Mouse (Mus musculus): ENCODE data around the gene Mmp14. TPM values are rescaled to one million over a fixed set of nuclear protein-coding genes. Genes with fewer than 3 reads are reported as not detected.
A peak's percentile ranks its signal among the peaks of the same experiment; 100 is the strongest.

The Mmp14 gene
- polyA plus RNA-seq, 1 experiment: 20.3 TPM

DNA sequence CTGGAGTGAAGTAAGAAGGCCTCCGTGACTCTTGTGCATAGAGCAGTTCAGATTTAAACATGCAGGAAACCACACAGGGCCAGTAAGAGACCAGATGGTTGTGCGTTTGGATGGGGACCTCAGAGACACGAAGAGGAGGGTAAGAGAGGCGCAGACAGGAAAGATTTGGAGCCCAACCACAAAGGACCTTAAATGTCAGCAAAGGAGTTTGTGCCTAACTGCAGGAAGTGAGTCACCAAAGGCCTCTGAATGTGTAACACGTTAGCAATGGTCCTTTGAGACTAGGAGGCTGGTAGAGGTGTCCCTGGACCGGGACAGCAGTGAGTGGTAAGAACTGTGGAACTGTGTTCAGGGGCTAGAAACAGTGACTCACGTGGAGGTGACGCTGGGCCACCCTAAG lies 50.0 kb downstream of the Mmp14 start:
- TF ChIP-seq GATA1 (IDR thresholded peaks at IDR 0.05; ENCODE audit: borderline replicate concordance, low read length): no peak
- no peak for TF ChIP-seq FLI1 (IDR thresholded peaks at IDR 0.05; ENCODE audit: low read length)
- peaks cover 27% of the 10 kb centered on the region for H3K4me1 ChIP-seq
- peaks cover 3% of the 10 kb centered on the region; the same call in 1 of the 2 replicates for H3K9me3 ChIP-seq
- no peaks in the 10 kb centered on the region for H3K36me3 ChIP-seq (replicated peaks; ENCODE audit: low read length)
- peaks cover 50% of the 10 kb centered on the region for H3K27me3 ChIP-seq (replicated peaks)
- H3K4me3 ChIP-seq (replicated peaks): peak overlapping the region; percentile 57

DNA sequence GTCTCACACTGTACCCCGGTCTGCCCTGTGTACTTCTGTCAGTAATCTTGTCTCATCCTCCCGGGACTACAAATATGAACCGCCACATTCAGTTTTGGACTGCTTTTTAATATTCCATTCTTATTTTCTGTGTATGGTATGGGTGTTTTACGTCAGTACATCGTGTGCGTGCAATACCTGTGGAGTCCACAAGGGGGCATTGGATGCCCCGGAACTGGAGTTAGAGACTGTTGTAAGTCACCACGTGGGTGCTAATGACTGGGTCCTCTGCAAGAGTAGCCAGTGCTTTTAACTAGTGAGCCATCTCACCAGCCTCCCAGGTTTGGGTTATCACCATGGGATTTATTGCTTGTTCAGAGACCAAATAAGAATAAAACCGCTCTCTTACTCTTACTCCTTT lies 51.1 kb downstream of the Mmp14 start:
- Histone ChIP-seq H3K27me3 (replicated peaks) (peaks cover 43% of the 10 kb centered on the region), H3K4me1 (peaks cover 21% of the 10 kb centered on the region), H3K4me3 (replicated peaks) (no peak overlapping the region), H3K9me3 (peaks cover 3% of the 10 kb centered on the region; the same call in 1 of the 2 replicates), H3K36me3 (replicated peaks; ENCODE audit: low read length) (no peaks in the 10 kb centered on the region)
- no peak for TF ChIP-seq FLI1 (IDR thresholded peaks at IDR 0.05; ENCODE audit: low read length)
- TF ChIP-seq GATA1 (IDR thresholded peaks at IDR 0.05; ENCODE audit: borderline replicate concordance, low read length): no peak

DNA sequence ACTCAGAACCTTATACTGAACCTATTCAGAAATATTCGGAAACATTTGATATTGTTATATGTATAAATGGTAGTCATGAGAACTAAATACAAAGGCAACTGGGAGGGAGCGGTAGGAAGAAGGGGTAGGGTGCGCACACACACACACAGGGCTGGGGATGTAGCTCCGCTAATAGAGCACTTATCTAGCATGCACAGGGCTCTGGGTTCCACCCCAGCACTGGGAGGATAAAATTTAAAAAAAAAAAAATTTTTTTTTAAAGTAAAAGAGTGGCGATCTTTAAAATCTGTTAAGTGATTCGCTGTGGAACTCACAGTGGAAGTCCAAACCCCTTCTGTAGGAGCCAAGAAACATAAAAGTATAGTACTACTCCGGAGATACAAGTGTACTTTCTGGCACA lies 54.5 kb downstream of the Mmp14 start:
- peaks cover 10% of the 10 kb centered on the region for H3K4me1 ChIP-seq
- H3K9me3 ChIP-seq: peaks cover 3% of the 10 kb centered on the region; the same call in 1 of the 2 replicates
- no peaks in the 10 kb centered on the region for H3K36me3 ChIP-seq (replicated peaks; ENCODE audit: low read length)
- TF ChIP-seq GATA1 (IDR thresholded peaks at IDR 0.05; ENCODE audit: borderline replicate concordance, low read length) (no peak), FLI1 (IDR thresholded peaks at IDR 0.05; ENCODE audit: low read length) (no peak)
- H3K4me3 ChIP-seq (replicated peaks): no peak overlapping the region
- peaks cover 12% of the 10 kb centered on the region for H3K27me3 ChIP-seq (replicated peaks)

DNA sequence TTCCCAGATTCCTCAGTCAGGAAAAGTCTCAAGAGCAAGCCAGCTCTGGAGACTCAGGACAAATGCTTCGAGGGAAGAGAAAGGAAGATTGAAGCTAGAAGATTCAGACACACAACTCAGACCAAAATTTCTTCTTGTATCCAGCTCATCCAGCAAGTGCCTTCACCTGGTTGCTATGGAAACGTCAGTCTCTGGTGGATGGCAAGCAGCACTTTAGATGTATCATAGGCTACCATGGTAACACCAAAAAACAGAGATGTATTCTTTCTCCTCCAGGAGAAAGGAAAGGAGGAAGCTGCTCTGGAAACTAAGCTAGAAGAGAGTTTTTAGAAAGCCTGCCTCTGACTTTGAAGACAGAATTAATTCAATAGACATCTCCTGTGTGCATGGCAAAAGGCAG lies 56.3 kb downstream of the Mmp14 start:
- Histone ChIP-seq H3K4me3 (replicated peaks) (no peak overlapping the region), H3K27me3 (replicated peaks) (peaks cover 6% of the 10 kb centered on the region), H3K4me1 (no peaks in the 10 kb centered on the region), H3K9me3 (no peaks in the 10 kb centered on the region), H3K36me3 (replicated peaks; ENCODE audit: low read length) (no peaks in the 10 kb centered on the region)
- TF ChIP-seq FLI1 (IDR thresholded peaks at IDR 0.05; ENCODE audit: low read length) (no peak), GATA1 (IDR thresholded peaks at IDR 0.05; ENCODE audit: borderline replicate concordance, low read length) (no peak)

DNA sequence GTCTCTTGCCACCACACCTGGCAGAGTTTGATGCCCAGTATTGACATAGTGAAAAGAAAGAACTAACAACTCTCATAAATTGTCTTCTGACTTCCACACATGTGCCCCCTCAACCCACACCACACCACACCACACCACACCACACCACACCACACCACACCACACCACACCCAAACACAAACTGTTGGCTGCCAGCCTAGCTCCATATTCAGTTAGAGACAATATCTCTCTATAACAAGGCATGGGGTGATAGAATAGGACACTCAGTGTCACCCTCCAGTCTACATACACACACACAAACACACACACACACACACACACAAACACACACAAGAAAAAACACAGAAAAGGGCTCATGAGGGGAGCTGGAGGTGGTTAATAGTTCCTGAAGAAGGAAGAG lies 56.9 kb downstream of the Mmp14 start:
- Histone ChIP-seq H3K36me3 (replicated peaks; ENCODE audit: low read length) (no peaks in the 10 kb centered on the region), H3K4me3 (replicated peaks) (no peak overlapping the region), H3K9me3 (no peaks in the 10 kb centered on the region), H3K27me3 (replicated peaks) (peaks cover 6% of the 10 kb centered on the region), H3K4me1 (no peaks in the 10 kb centered on the region)
- TF ChIP-seq GATA1 (IDR thresholded peaks at IDR 0.05; ENCODE audit: borderline replicate concordance, low read length) (no peak), FLI1 (IDR thresholded peaks at IDR 0.05; ENCODE audit: low read length) (no peak)

DNA sequence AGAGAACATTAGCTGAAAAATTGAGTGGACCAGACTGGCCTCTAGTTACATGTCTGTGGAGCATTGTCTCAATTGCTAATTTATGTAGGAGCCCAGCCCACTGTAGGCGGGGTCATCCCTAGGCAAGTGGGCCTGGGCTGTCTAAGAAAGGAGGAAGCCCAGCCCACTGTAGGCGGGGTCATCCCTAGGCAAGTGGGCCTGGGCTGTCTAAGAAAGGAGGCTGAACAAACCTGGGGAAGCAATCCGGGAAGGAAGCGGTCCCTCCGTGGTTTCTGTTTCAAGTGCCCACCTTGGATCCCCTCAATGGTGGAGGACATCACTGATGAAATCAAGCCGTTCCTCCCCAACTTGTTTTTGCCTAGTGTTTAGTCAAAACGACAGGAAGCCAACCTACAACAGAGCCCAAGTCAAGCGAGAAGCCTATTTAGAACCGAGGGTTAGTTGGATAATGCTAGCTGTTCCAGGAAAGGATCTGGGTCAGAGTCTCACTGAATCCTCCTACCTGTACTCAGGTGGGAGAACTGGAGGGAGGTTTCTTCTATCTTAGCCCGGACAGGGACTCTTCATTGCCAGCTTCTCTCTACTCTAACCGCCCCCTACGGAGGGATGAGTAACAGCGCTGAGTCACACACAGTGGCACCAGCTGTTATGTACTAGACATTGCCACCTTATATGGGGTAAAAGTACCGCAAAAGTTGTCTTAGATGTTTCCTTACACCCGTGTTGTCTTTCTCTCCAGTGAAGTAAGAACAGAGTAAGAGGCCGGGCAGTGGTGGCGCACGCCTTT lies 61.1 kb downstream of the Mmp14 start:
- H3K27me3 ChIP-seq (replicated peaks): peaks cover 9% of the 10 kb centered on the region
- H3K36me3 ChIP-seq (replicated peaks; ENCODE audit: low read length): no peaks in the 10 kb centered on the region
- TF ChIP-seq GATA1 (IDR thresholded peaks at IDR 0.05; ENCODE audit: borderline replicate concordance, low read length): no peak
- TF ChIP-seq FLI1 (IDR thresholded peaks at IDR 0.05; ENCODE audit: low read length): no peak
- H3K9me3 ChIP-seq: peaks cover 4% of the 10 kb centered on the region; the same call in 1 of the 2 replicates
- no peak overlapping the region for H3K4me3 ChIP-seq (replicated peaks)
- peaks cover 4% of the 10 kb centered on the region for H3K4me1 ChIP-seq

DNA sequence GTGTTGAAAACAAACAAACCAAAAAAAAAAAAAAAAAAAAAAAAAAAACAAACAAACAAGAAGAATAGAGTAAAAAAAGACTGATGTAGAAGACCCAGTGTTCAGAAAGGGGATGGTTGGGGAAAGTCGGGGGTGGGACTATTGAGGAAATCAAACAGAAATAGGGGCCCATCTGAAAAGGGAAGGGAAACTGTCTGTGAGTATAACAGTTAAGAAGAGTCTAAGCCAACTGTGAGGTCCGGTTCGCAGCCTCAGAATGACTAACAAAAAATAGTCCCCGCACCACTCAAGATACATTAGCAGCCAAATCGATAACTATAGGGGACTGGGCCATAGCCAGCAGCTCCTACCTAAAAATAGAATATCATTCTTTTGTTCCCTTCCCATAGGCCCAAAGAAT lies 61.8 kb downstream of the Mmp14 start:
- TF ChIP-seq FLI1 (IDR thresholded peaks at IDR 0.05; ENCODE audit: low read length) (no peak), GATA1 (IDR thresholded peaks at IDR 0.05; ENCODE audit: borderline replicate concordance, low read length) (no peak)
- Histone ChIP-seq H3K36me3 (replicated peaks; ENCODE audit: low read length) (no peaks in the 10 kb centered on the region), H3K27me3 (replicated peaks) (peaks cover 9% of the 10 kb centered on the region), H3K4me3 (replicated peaks) (no peak overlapping the region), H3K4me1 (peaks cover 4% of the 10 kb centered on the region), H3K9me3 (peaks cover 4% of the 10 kb centered on the region; the same call in 1 of the 2 replicates)

DNA sequence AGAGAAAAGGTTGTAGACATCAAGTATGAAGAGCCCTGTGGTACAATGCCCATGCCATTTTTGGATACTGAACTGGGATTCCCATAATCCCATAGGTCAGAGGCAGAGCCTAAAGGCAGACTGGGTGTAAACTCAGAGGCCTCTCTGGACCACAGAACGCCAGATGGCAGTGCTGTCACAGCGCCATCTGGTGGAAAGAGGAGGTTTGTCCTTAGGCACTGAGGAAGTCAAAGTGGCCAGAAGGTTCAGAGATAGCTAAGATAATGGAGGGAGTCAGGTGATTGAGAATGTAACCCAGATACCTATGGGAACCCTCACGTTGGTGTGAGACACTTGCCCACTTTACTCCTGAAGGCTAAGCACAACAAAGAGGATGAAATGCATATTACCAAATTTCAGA lies 62.8 kb downstream of the Mmp14 start:
- peaks cover 4% of the 10 kb centered on the region; the same call in 1 of the 2 replicates for H3K9me3 ChIP-seq
- H3K4me3 ChIP-seq (replicated peaks): no peak overlapping the region
- H3K27me3 ChIP-seq (replicated peaks): peaks cover 9% of the 10 kb centered on the region
- H3K36me3 ChIP-seq (replicated peaks; ENCODE audit: low read length): no peaks in the 10 kb centered on the region
- TF ChIP-seq FLI1 (IDR thresholded peaks at IDR 0.05; ENCODE audit: low read length) (no peak), GATA1 (IDR thresholded peaks at IDR 0.05; ENCODE audit: borderline replicate concordance, low read length) (no peak)
- peaks cover 4% of the 10 kb centered on the region for H3K4me1 ChIP-seq

Other genes with a start within 250 kb of the Mmp14 start
- 15.0 and 54.8 TPM in 2 replicates for gene Dad1, start 177.5 kb upstream of the Mmp14 start, polyA plus RNA-seq (2012; ENCODE audit: insufficient read depth, low replicate concordance)
- gene Abhd4, start 177.4 kb upstream of the Mmp14 start, polyA plus RNA-seq (2012; ENCODE audit: insufficient read depth, low replicate concordance): 17.3 and 19.7 TPM in 2 replicates
- gene Olfr49, start 146.7 kb upstream of the Mmp14 start, polyA plus RNA-seq (2012; ENCODE audit: insufficient read depth, low replicate concordance): not detected in 2 replicates
- 42.4 and 55.2 TPM in 2 replicates for gene Oxa1l, start 70.8 kb upstream of the Mmp14 start, polyA plus RNA-seq (2012; ENCODE audit: insufficient read depth, low replicate concordance)
- 1.6 TPM in 1 of 2 replicates, not detected in the other for gene Slc7a7, start 13.8 kb upstream of the Mmp14 start, polyA plus RNA-seq (2012; ENCODE audit: insufficient read depth, low replicate concordance)
- gene Mrpl52, start 4.7 kb upstream of the Mmp14 start, polyA plus RNA-seq (2012; ENCODE audit: insufficient read depth, low replicate concordance): 822 and 954 TPM in 2 replicates
- 312 and 469 TPM in 2 replicates for gene Lrp10, start 32.5 kb downstream of the Mmp14 start, polyA plus RNA-seq (2012; ENCODE audit: insufficient read depth, low replicate concordance)
- 0.30 and 2.1 TPM in 2 replicates for gene Rem2, start 44.5 kb downstream of the Mmp14 start, polyA plus RNA-seq (2012; ENCODE audit: insufficient read depth, low replicate concordance)
- 45.3 and 47.2 TPM in 2 replicates for gene Prmt5, start 85.9 kb downstream of the Mmp14 start, polyA plus RNA-seq (2012; ENCODE audit: insufficient read depth, low replicate concordance)
- gene Haus4, start 123.0 kb downstream of the Mmp14 start, polyA plus RNA-seq (2012; ENCODE audit: insufficient read depth, low replicate concordance): 1.1 and 21.3 TPM in 2 replicates
- 1.0 and 2.6 TPM in 2 replicates for gene Ajuba, start 145.9 kb downstream of the Mmp14 start, polyA plus RNA-seq (2012; ENCODE audit: insufficient read depth, low replicate concordance)
- 13.3 and 53.7 TPM in 2 replicates for gene 4931414P19Rik, start 174.4 kb downstream of the Mmp14 start, polyA plus RNA-seq (2012; ENCODE audit: insufficient read depth, low replicate concordance)
- gene Psmb5, start 186.4 kb downstream of the Mmp14 start, polyA plus RNA-seq (2012; ENCODE audit: insufficient read depth, low replicate concordance): 120 and 327 TPM in 2 replicates
- gene Psmb11, start 189.8 kb downstream of the Mmp14 start, polyA plus RNA-seq (2012; ENCODE audit: insufficient read depth, low replicate concordance): not detected in 2 replicates
- not detected in 2 replicates for gene Gm17606, start 209.3 kb downstream of the Mmp14 start, polyA plus RNA-seq (2012; ENCODE audit: insufficient read depth, low replicate concordance)
- gene Cdh24, start 209.8 kb downstream of the Mmp14 start, polyA plus RNA-seq (2012; ENCODE audit: insufficient read depth, low replicate concordance): 2.7 and 5.5 TPM in 2 replicates